Mouse (Mus musculus): Measurements from ENCODE around the gene Gm29582. TPM values are rescaled to one million over a fixed set of nuclear protein-coding genes. Genes with fewer than 3 reads are reported as not detected.

Gene Gm29582
- polyA plus RNA-seq (2015; fragmentation: Nextera tagmentation; extraction: Ambion mirVana) = not detected in 2 replicates

DNA sequence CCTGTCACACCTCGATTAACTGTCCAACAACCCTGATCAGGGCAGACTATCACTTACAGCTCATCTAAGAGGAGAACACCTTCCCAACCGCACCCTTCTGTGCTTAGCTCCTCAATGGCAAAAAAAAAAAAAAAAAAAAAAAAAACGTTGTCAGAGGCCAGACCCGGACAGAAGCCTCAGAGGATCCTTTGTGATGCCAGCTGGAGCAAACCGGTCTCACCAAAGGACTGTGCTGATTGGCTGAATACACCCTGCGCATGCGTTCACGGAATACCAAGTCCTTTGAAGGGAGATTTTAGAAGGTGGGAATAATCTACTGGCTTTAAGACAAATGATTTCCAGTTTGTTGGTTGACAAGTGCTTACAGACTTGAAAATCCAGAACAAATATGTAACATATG is at the start of gene Gm29582:
Gm29582 (minus strand) TSS at position 101 of the 400 bp plus-strand sequence.

